Mouse (Mus musculus): ENCODE data around the gene Eps8.

Gene Eps8

GRCm38 (mm10) chr6:137470901-137471598, 183.6 kb downstream of the Eps8 start:
- peak; percentile 88 to 96 for DNase-seq

- no peak for DNase-seq
These were observed 185.1 kb downstream of the Eps8 start for GRCm38 (mm10) chr6:137469541-137469940.

GRCm38 (mm10) chr6:137467696-137468095, 187.0 kb downstream of the Eps8 start:
- no peak for DNase-seq

GRCm38 (mm10) chr6:137466256-137466655, 188.4 kb downstream of the Eps8 start:
- DNase-seq: no peak

- peak; percentile 94 to 96 for DNase-seq
These were observed 189.4 kb downstream of the Eps8 start for GRCm38 (mm10) chr6:137465253-137465652.

- peak; percentile 68 to 81 for DNase-seq
These were observed 190.9 kb downstream of the Eps8 start for GRCm38 (mm10) chr6:137463771-137464170.

- DNase-seq: peak; percentile 58 to 65
These were observed 196.5 kb downstream of the Eps8 start for GRCm38 (mm10) chr6:137458136-137458535.

GRCm38 (mm10) chr6:137457210-137457609, 197.5 kb downstream of the Eps8 start:
- no peak for DNase-seq

GRCm38 (mm10) chr6:137456064-137456463, 198.6 kb downstream of the Eps8 start:
- DNase-seq: no peak

- DNase-seq: peak; percentile 51 to 61
These were observed 199.1 kb downstream of the Eps8 start for GRCm38 (mm10) chr6:137455537-137456041.

- peak in 1 of 2 experiments; percentile 64 for DNase-seq
These were observed 208.6 kb downstream of the Eps8 start for GRCm38 (mm10) chr6:137446116-137446515.

GRCm38 (mm10) chr6:137443089-137443488, 211.6 kb downstream of the Eps8 start:
- DNase-seq: no peak

- DNase-seq: no peak
These were observed 213.9 kb downstream of the Eps8 start for GRCm38 (mm10) chr6:137440559-137441486.

GRCm38 (mm10) chr6:137437902-137438580, 216.6 kb downstream of the Eps8 start:
- DNase-seq: no peak

GRCm38 (mm10) chr6:137437486-137437885, 217.2 kb downstream of the Eps8 start:
- DNase-seq: no peak

- DNase-seq: no peak
These were observed 221.0 kb downstream of the Eps8 start for GRCm38 (mm10) chr6:137433521-137434137.

Data from cerebellum, postnatal 25 days (tissue).